Mouse (Mus musculus): ENCODE measurements around the gene Kras.
A peak's percentile ranks its signal among the peaks of the same experiment; 100 is the strongest.

Kras gene

GRCm38 (mm10) chr6:145250185-145250791 is at the start of gene Kras:
TSS of gene Kras (minus strand) at chr6:145250239.
- DNase-seq = peak; percentile 85

- no peak for DNase-seq
Measured at GRCm38 (mm10) chr6:145297626-145298025, 47.6 kb upstream of the Kras start.

DNA sequence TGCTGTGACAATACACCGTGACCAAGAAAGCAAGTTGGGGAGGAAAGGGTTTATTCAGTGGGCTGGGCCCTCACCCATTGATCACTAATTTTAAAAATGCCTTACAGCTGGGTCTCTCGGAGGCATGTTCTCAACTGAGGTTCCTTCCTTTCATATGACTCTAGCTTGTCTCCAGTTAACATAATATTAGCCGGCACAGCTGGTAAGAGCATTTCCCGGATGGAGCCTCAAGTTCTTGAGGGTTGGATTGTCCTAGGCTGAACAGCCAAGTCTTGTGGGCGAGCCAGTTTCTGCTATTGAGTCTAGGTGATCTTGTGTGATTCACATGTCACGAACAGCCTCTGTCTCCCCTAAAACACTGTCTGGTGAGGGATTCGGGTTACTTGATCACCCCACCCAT is 46.9 kb upstream of the Kras start:
- no peak for DNase-seq

- no peak for DNase-seq
Measured at GRCm38 (mm10) chr6:145295171-145295570, 45.1 kb upstream of the Kras start.

DNA sequence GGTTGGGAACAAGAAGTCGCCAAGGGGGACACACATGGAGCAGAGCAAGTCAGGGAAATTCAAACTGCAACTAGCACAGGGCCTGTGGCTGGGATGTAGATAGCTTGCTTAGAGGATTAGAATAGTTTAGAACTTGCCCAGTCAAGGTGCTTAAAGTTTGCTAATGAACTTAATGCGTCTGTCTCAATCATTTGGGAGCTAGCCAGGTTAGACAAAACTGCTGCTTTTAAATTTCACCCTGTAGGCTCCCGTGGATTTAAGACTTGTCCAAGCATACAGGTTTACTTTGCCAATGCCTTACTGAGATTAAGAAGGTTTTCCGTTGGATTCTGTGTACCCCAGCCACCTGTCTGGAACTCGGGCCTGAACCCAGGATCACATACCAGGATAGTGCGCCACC is 43.1 kb upstream of the Kras start:
- no peak for DNase-seq

DNA sequence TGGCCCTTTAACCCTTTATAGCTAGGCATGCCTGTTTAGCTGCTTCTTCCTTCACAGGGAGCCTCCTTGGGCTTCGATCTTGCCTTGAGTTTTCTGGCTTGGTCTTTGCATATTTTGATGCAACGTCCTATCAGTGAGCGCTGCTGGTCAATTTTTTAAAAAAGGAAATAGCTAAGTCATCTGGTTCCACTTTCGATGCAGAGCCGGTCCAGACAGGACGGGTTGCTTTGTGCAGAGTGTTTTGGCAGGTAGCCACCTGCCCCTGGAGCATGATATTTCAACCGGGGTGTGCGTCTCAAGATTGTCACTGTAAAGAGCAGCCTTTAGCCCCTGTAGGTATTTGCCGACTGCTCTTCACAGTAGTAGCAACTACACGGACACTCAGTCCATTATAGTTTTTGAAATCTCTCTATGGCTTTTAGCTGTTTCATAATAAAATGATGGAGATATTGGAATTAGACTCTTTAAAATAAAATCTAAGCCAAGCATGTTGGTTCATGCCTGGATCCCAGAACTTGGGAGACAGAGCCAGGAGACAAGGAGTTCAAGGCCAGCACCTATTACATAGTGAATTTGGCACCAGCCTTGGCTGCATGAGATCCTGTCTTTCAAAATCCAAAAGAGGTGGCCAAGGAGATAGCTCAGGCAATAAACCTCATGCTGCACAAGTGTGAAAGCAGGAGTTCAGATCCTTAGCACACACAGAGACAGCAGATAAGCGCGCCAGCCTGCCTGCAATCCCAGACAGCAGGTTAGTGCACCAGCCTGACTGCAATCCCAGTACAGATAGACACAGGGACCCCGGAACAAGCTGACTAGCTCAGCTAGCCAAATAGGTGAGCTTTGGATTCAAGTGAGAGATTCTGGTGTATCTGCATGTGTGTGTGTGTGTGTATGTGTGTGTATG is 41.6 kb upstream of the Kras start:
- DNase-seq = no peak

GRCm38 (mm10) chr6:145285656-145286055 is 35.6 kb upstream of the Kras start:
- DNase-seq = no peak

GRCm38 (mm10) chr6:145284286-145284685 is 34.2 kb upstream of the Kras start:
- DNase-seq = no peak

DNA sequence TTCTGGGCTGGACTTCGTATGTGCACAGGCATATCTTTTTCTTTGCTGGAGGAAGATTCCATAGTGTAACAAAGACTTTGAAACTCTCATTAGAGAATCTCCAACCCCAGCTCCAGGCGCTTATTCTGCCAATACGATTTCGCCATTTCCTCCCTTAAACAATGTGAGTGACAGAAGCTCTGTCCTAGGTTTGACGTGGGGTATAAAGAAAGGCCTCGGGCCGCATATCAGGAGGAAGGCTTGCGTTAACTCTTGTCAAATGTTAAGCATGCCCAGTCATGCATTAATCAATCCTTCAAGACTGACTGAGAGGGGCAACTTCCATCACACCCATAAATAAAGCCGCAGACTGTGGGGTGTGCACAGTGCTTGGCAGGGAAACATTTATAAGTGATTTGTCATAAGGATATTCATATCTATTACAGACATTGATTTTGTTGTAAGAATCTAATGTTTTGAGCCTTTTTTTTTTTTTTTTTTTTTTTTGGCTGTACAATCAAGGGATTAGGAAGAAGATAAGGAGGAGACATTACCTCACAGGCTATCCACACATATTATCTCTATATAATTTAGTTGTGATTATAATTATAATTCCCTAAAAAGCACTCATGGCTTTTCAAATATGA is 27.2 kb upstream of the Kras start:
- no peak for DNase-seq

DNA sequence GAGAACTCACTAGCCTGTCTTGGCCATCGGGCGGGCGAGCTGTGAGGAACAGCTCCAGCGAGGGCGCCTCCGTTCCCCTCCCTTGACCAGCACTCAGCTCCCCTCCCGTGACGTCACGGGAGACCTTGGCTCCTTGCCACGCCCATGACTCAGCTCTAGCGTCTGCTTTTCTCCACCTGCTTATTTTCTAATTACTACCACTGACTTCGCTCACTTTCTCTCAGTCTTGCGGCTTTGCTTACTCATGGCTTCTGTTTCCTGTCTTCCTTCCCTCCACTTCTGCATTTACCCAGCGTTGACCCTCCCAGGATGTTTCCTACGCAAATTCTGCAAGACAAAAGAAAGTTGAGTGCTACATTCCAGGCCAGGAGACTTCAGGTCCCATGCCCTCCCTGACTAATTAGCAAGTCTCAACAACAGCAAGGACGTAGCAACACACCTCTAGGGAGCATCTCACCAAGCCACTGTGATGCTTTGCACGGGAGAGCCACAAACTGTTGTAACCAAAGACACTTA is 26.3 kb upstream of the Kras start:
- DNase-seq = peak; percentile 62

- DNase-seq = no peak
Measured at GRCm38 (mm10) chr6:145275586-145276219, 25.7 kb upstream of the Kras start.

DNA sequence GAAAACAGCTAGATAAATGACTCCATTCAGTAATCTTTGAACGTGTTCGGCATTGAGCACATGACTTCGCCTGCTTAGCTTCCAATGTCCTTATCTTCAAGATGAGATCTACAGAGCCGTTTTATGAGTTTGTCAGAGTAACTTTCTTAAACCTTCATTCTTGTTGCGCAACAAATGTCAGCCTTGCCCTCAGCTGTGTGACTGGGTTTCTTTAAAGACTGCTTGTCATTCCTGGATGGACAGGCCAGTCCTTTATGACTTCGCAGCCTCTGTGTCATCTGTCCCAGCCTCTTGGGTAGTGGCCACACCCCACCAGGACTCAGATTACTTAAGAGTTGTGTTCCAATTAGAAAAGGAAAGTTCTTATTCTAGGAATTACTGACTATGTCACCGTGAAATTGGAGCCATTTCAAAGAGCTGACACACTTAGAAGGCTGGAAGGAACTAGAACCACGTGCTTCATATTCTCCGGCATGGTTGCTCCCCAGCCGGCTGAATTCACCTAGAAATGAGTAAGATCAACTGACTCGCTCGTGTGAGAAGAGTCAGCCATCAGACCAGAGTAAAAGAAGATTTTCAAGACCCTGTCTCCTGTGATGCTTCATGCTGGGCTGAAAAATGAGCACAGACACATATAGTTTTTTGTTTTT is 24.1 kb upstream of the Kras start:
- no peak for DNase-seq

DNA sequence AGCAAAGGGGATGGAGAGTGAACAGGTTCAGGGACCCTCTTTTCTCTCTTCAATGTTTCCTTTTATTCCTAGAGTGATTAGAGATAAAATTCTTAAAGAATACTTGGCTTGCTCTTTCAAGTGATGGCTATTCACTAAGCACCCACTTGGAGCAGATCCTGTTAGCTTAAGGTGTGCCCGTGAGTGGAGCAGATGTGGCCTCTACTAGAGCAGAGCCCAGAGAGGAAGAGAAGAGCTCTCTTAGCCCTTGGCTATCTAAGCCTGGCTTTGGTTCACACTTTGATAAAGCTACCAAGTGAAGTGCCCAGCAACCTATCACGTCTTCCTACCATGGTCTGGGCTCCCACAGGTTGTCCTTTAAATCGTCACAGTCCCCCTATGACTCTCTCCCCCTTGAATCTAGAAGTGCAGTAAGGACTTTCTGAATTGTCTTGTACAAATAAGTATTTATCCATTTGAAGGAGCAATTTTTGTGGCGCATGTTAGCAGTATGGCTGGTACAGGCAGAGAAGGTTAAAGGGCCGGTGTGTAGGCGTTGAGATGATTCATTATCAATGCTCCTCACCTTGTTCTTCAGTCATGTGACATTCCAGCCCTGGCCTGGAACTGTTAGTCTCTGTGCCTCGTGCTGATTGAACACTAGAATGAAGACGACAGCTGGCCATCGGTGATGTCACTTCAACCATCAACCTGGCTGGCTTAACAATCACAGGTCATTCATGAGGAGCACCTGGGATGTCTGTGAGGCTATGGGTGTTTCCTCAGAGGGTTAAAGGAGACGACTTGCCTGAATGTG is 22.3 kb upstream of the Kras start:
- no peak for DNase-seq

- no peak for DNase-seq
Measured at GRCm38 (mm10) chr6:145269313-145269845, 19.3 kb upstream of the Kras start.

GRCm38 (mm10) chr6:145267692-145268091 is 17.7 kb upstream of the Kras start:
- no peak for DNase-seq

DNA sequence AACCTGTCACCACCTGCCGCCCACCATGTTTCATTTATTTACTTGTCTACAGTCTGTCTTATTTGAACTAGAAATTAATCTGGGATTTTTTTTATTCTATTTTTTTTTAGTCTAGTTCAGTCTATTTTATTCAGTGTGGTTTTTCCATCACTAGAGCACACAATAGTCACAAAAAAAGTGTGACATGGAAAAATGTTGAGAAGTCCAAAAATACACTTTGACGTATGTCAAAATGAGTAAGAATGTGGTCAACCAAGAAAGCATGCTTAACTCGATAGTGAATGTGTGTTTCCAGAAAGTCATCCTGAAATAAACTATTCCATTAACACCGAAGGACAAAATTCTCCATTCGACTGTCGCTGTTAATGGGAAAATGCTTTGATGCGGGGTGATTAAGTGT is 12.3 kb upstream of the Kras start:
- DNase-seq = no peak

DNA sequence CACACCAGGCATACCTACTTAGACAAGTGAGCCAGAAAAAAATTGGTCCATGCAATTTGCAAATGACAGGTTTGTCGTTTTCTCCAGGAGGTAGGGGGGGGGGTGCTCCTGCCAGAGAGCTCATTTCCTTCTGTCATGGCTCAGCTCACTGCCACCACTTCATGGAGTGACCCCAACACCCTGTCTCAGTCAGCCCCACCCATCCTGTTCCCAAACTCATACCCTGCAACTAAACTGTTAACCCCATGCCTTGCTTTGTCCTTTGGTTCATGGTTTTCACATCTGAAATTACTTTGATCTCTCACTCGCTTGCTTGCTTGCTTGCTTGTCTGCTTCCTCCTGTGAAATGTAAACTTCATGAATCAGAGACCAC is 6.6 kb upstream of the Kras start:
- no peak for DNase-seq

GRCm38 (mm10) chr6:145255952-145256700 is 6.1 kb upstream of the Kras start:
- DNase-seq = no peak

GRCm38 (mm10) chr6:145250820-145251219 is 781 bp upstream of the Kras start:
- no peak for DNase-seq

DNA sequence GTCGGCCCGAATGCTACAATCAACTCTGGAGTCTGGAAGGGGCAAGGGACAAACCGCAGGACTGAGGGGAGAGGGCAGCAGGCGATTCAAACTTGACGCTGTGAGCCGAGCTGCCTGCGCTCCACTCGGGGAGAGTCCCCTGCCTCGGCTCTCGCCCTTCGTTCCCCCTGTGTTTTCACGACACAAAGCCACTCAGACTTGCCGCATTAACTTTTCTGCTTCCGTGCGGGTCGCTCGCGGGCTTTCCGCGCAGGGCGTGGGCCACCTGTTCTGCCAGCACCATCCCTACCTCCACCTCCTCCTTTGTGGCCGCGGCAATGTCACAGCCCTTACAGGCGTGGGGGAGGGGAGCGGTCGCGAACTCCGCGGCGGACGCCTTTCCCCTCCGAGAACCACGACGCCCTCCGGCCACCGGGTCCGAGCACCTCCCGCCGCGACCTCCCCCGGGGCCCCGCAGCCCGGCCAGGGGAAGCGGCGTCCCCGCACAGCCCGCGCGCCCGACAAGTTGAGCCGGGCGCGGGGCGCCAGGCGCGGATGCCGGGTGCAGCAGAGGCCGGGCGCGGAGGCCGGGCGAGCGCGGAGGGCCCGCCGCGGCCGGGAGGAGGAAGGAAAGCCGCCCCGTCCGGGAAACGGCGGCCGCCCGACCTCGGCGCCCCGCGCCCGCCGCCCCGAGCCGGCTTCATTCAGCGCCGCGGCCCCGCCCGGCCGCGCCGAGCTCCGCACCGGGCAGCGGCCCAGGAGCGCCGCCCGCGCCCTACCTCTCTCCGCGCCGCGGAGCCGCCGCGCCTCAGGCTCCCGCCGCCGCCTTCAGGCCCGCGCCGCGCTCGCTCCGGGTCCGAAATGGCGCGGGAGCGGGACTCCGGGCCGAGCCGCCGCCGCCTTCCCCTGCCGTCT is 501 bp downstream of the Kras start:
- DNase-seq = peak; percentile 40
